Mouse (Mus musculus) left cerebral cortex, adult 18-20 months (tissue): ENCODE data around the gene Irgm2. TPM values are rescaled to one million over a fixed set of nuclear protein-coding genes. Genes with fewer than 3 reads are reported as not detected.
"Not testable (repeated sequence)": the region's sequence is repeated elsewhere in the genome, so short reads cannot be mapped to it uniquely, and the experiment has no call there.

Source experiments
- DNase-seq, 2 experiments: peaks; one replicate each; pipeline ENCODE4 v3.0.0; 2021 to 2022; ENCODE audit warnings: low spot score in 2 of 2, mixed read lengths in 1 of 2
- total RNA-seq, 2 experiments: library from RNA; stranded (reverse); gene quantifications; 2 replicates each; pipeline ENCODE4 v1.2.3; 2021

The Irgm2 gene
- total RNA-seq, 2 experiments from 2014 or later, result 2.4 to 3.6 TPM

DNA sequence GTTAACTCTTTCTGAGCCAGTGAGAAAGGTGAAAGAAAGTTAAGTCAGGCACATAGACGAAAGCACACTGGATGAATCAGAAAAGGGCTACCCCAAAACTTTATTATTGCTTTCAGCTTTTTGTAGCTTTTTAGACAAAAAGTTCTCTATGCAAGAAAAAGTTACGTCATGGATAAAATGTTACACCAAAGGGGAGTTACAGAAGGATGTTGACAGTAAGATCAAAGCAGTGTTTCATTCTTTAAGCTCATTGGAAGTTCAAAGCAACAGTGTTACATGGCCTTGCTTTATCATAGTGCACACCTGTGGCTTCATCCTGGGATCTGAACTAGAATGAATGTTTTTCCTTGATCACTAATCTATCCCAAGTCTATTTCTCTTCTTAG is 12.3 kb downstream of the Irgm2 start:
- DNase-seq, result no peak

DNA sequence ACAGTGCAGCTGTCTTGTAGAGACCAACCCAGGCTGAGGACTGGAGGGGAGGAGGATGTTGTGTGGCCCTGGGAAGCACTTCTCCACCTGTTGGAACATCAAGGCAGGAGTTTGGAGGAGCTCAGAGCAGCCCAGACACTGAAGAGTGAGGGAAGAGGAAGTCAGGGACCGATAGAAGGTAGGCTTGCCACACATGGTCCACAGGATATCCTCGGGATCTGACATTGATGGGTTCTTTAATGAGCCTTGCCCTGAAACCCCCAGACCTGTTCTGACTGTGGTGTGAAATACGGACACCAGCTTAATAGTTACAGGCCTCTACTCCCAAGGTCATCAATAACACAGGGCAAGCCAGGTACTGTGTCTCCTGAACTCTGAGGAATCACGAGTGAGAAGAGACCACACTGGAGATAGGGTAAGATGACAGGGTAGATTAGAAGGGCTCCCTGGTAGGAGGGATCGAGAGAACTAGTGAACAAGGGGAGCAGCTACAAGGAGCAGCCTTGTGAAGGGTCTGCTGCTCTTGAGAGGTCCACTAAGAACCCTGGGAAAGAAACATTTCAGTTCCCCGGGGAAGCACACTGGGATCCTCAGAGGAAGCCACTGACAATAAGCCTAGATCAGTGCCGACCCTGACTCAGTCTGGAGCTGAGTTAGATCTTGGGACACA is 14.4 kb downstream of the Irgm2 start:
- DNase-seq, result no peak

DNA sequence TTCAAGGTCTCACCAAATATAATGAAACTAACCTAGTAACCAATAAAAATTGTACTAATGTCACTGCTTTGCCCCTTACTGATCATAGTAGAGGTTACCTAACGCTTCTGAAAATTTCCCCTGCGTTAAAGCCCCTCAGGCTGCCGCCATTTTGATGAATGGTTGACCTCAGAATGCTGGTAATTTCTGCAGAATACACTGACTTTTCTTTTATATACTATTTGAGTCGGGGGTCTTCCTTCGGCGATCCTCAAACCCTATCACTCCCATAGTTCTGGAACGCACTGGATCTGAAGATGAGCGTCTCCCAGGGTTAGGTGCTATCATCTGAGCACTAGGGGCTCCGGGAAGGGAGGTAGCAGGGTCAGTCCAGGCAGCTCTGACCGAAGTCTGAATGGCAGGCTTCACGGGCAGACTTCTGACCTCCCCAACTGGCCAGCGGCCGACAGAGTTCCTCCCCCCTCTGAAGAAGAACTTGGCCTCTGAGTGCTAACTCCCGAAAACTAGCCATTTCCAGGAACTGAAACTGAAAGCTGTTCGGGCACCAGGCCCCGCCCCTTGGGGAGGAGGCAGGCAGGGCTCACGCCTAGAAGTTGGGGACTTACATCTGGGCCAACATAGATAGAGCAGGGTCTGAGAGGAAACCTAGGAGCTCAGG is 15.1 kb downstream of the Irgm2 start:
- peak; percentile 21 to 26 for DNase-seq

DNA sequence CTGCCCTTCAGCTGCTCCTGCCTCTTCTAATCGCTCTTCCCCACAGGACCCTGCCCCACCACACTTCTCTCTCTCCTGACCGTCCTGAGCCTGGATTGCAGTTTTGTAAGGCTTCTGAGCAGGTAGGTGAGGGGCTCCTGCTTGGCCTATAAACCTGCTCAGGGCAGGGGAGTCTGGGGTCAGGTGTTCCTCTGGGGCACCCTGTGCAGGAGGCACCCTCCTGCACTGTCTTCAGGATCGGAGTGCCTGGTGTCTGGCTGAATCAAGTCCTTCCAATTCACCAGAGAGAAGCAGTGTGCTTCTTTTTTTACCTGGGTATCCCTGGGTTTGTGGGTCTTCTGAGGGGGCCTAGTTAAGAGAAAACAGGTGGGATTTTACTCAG is 15.6 kb downstream of the Irgm2 start:
- not testable (repeated sequence) for DNase-seq

DNA sequence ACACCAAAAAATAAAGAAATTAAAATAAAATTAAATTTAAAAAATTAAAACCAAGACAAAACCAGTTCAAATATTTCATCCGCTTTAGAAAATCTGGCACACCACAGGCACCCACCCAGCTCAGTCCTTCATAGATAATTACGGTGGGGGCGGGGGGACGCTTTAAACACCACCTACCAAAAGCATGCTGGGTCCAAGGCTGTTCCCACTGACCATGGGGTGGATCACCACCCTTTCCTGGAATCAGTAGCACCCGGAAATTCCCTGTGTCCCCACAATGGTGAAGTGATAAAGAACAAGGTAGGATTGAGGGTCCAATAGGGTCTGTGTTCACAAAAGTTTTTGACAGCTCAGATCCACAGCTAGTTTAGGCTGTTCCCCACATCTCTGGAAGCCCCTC is 16.4 kb downstream of the Irgm2 start:
- no peak for DNase-seq

DNA sequence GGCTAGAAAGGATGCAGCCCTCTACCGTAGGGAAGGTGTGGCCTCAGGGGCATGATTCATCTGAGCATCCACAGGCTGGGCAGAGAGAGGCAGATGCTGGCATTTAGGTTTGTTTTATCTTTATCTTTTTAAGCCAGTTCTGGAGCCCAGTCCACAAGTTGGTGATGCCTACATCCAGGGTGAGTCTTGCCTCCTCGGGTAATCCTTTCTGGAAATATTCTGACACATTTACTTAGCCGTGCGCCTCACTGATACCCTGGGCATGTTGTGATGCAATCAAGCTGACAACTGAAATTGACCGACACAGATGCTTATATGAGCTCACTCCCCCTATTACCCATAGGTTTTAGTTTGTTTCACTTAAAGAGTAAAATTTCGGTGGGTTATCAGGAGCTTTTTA is 17.4 kb downstream of the Irgm2 start:
- DNase-seq, result no peak

DNA sequence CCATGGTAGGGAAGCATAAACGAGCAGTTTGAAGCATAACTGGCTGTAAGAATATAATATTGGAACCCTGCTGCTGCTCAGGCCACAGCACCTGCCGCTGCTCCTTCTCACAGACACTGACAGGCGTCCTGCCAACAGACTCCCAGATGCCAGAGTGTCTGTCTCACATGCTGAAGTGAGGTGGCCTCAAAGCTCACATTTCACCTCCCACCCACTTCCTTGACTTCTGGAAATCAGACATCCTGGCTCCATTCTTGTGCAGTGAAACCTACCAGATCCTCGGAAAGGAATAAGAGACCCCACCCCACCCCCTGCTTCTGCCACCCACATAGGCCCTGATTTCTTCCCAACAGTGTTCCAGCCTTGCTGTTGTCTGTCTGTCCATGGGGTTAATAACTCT is 24.3 kb downstream of the Irgm2 start:
- DNase-seq, result no peak

DNA sequence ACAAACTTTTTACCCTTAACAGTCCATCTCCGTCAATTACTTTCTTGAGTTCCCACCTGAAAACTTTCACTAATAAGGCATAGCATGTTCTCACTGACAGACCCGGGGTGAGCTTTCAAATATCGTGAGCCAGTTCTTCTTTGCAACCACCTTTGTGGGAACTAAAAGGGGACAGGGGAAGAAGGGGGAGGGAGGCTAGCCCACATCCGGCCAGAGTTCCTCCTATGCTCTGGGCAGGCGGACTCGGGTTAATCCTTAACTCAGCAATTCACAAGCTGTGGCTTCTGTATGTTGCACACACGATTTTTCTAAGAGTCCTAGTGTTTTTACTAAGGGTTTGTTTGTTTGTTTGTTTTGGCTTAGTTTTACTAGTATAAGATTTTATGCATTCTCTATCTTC is 24.9 kb downstream of the Irgm2 start:
- no peak for DNase-seq

DNA sequence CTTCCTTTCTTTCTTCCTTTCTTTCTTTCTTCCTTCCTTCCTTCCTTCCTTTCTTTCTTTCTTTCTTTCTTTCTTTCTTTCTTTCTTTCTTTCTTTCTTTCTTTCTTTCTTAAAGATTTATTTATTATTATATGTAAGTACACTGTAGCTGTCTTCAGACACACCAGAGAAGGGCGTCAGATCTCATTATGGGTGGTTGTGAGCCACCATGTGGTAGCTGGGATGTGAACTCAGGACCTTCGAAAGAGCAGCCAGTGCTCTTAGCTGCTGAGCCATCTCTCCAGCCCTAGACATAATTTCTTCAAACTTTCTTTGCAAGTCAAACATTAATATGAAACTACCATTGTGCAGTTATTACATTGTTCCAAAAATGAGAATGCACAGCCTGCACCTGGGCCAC is 25.5 kb downstream of the Irgm2 start:
- not testable (repeated sequence) for DNase-seq

DNA sequence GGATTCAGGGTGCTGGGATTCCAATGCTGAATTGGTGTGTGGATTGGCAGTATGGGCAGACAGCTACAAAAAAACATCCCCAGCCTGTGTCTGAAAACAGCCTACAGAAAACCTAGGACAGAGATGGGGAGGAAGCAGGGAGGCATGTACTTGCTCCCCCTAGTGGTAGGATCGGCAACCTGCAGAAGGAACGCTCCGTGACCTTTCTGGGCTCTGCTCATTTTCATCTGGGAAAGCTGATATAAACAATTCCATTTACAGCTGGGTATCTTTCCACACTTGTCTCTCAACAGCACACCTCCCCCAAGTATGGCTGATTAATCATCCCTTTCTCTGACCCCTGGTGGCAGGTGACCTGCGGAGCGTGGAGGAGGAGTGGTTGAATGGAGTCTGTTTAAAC is 26.2 kb downstream of the Irgm2 start:
- peak; percentile 64 to 65 for DNase-seq

DNA sequence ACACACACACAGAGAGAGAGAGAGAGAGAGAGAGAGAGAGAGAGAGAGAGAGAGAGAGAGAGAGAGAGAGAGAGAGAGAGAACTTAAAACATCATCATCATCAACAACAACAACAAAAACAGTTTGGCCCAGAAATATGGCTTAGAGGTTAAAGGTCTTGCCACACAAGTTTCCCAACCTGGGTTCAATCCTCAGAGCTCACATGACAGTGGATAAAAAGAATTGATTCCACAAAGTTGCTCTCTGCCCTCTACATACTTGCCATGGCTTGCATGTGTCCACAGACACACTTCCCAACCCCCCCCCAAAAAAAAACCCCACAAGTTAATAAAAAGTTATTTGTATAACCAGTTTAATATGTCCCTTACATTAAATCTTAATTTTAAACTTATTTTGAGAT is 27.0 kb downstream of the Irgm2 start:
- DNase-seq, result no peak

DNA sequence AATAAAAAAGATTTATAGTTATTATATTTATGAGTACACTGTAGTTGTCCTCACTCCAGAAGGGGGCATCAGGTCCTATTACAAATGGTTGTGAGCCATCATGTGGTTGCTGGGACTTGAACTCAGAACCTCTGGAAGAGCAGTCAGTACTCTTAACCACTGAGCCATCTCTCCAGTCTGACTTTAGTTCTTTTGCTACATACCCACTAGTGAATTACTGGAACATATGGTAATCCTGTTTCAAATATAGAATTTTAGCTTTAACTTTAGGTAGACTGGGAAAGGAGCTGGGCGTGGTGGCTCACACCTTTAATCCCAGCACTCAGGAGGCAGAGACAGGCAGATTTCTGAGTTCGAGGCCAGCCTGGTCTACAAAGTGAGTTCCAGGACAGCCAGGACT is 28.6 kb downstream of the Irgm2 start:
- not testable (repeated sequence) for DNase-seq

DNA sequence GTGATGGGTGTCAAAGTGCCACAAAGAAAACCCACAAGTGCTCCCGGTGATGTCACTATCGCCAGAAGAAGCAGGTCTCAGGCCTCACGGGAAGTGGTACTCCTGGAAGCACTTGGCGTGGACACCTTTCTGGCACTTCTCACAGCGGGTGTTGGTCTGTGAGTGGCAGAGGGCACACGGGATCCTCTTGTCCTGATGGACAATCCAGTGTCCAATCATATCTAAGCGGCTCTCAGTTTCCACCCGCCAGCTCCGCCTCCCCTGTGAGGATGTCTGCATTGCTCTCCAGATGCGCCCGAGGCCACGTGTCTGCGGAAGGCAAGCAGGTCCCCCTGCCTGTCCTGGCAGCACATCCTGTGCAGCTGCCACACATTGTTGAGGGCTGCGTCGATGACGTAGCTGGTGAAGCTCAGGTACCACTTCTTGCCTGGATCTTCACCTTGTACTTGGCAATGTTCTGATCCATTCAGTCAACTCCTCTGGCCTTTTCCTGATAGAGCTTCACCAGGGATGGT is 31.0 kb downstream of the Irgm2 start:
- no peak for DNase-seq

DNA sequence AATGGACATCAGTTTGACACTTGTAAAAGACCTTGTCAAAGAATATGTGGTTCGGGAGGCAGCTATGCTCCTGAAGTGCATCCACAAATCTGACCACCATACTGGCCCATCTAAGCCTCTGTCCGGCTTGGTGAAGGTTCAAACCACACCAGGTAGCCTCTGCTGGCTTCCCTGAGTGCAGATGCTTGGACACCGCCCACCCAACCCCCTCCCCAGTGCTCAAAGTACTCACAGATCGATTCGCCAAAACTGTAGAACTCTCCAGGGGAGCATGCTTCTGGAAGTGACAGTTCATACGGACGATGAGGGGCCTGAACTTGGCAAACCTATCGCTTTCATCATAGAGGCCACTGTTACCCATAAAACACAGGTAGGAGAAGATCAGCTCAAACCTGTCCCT is 31.7 kb downstream of the Irgm2 start:
- DNase-seq, result no peak

DNA sequence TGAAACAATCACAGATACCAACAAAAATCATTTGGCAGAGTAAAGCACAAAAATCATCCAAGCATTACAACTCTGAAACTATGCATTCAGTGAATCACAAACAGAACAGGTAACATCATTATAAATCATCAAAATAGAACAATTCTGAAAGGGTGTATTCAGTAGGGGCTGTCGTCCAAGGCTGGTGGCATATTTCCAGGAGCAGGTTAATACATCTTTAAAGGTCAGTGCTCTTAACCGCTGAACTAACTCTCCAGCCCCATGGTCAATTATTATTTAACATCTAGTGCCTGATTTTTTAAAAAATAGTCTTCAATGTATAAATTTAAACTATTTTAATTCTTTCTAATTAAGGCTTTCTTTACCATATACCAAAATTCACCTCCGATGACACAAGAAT is 35.1 kb downstream of the Irgm2 start:
- not testable (repeated sequence) for DNase-seq

DNA sequence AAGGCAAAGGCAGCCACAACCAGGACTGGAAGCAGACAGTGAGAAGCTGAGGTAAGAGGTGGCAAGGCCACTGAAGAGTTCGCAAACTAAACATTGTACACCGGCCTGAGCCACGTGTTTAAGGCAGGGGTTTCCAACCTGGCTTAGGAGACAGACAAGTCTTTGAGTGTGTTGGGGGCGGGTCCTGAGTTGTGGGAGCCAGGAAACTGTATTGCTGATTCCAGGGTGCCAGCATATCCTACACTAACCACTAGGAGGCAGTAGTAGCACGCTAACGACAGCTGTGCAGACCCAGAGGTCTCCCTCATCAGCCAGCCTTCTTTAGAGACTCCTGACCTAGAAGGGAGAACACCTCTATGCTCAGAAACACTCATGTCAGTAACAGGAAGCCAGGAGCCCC is 35.7 kb downstream of the Irgm2 start:
- no peak for DNase-seq

DNA sequence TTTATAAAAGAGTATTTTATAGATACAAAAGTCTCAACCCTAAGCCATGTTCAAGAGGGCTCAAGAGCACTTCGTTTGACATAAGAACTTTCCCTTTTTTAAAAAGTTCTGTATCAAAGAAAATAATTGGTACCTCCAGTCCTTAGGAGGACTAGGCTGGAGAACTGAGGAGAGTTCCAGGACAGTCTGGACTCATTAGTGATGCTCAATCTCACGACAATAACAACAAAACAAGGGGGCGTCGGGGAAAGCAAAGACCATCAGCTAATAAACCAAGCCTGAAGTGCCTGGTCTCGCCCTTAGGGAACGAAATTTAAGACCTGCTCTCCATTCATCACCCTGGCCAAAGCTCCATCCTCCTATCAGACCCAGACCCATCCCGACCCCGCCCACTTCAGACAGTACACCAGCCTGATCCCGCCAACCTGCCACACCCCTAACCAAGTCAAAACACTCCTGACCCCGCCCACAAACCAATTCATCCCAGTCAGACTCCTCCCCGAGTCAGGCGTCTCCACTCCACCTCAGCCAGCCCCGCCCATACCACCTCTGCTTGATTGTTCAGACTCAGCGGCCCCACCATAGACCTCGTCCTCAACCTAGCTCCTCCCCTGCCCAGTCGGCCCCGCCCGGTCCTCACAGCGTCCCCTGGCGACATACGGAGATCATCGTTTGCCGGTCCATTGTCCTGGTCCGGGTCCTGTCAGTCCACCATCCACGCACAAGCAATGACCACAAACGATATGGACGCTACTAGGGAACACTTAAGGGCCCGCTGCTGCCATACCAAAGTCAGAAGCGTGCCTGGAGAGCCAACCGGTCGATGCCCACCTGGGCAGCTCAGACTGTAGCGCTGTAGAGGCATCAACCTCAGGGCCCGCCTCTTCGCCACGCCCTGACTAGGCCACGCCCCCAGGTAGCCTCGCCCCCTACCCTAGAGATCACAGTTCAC is 39.7 kb downstream of the Irgm2 start:
- no peak for DNase-seq

DNA sequence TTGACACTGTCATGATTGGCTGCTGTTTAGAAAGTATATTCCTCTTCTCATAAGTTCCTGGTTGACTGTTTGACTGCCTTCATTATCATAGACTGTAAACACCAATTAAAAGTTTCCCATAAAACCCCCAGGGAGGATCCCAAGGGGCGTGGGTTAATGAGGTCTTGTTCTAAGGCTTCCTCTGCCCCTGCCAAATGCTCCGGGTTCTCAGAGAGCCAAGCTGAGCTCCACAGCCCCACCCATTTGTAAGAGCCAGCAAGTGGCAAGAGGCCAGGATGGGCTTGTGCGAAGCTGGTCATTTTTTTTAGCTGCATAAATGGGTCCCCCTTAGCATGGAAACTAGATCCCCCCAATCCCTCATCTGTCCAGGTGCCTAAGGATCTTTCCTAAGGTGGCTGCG is 47.9 kb downstream of the Irgm2 start:
- no peak for DNase-seq

DNA sequence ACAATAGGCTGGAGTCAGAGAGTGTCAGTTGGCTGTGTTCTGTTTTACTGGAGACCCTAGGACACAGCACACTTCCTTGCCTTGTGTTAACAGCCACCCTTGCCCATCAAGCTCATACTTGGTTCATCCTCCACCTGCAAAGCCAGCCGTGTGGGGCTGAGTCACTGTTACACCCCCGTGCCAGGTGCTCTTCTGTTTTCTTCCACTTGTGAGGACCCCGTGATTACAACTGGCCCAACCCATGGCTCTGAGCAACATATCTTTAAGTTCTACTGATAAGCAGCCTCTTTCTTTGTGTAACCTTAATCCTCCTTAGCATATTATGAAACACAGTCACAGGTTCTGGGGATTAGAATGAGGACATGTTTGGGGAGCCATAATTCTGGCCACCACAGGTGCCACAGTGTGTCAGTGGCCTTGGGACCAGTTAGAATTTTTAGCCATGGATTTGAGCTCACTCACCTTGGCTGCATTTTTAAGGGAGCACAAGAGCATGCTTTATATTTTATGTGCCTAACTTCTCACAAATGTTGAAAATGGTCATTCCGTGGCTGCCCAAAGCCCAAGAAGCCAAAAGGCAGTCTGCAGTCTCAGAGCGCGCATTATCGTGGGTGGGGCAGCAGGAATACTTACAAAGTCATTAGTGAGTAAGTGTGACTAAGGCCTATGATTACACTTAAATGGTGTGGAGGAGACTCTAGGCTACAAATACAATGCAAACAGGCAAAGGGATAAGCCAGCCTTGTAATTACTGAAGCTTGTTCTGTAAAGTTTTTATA is 50.0 kb downstream of the Irgm2 start:
- no peak for DNase-seq

DNA sequence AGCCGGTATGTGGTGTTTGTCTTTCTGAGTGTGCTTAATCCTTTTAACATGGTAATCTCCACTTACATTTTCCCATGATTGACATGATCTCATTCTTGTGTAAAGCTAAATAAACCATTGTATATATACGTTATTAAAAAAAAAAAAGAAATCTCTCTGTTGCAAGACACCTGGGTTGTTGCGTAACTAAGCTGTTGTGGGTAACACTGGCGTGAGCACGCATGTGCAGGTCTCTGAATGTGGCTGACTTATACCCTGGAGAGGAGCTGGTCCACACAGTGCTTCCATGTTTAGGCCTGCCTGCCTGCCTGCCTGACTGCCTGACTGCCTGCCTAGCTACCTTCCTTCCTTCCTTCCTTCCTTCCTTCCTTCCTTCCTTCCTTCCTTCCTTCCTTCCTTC is 51.1 kb downstream of the Irgm2 start:
- no peak for DNase-seq

DNA sequence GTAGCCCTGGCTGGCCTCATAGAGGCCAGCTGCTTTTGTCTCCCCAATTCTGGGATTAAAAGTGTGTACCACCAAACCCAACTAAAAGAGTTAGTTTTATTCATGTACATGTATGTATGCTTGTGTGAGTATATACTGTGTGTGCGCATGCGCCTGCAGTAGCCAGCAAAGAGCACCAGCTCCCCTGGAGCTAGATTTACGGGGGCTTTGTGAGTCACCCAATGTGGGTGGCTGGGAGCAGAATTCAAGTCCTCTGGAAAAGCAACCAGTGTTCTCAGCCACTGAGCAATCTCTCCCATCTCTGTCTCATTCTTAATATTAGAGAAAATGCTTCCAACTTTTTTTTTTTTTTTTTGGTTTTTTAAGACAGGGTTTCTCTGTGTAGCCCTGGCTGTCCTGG is 55.0 kb downstream of the Irgm2 start:
- DNase-seq, result peak; percentile 18 to 36
